Mouse (Mus musculus) neural tube, embryonic 11.5 days (tissue): ENCODE data around the gene Arhgdig. TPM values are rescaled to one million over a fixed set of nuclear protein-coding genes. Genes with fewer than 3 reads are reported as not detected.
"Not testable (repeated sequence)": the region's sequence is repeated elsewhere in the genome, so short reads cannot be mapped to it uniquely, and the experiment has no call there.

Experiments used
- ATAC-seq: fragments of 200-750 bp; cut with Nextera tagmentation; 2 replicates; pipeline ENCODE4 v1.8.0; 2017; ENCODE audit warnings: moderate number of reproducible peaks, mild to moderate bottlenecking, moderate TSS enrichment, moderate library complexity; ENCODE audit not compliant: insufficient read depth, low FRiP score, low TSS enrichment
- DNase-seq: peaks from one replicate; pipeline ENCODE4 v3.0.0-alpha.2; 2015; ENCODE audit warnings: low spot score
- H3K27ac ChIP-seq: fragments of 300-500 bp; sonication (generic); 2 replicates; pipeline ENCODE4 v1.5.1; 2014; ENCODE audit warnings: low read depth, mild to moderate bottlenecking, low read length
- H3K27me3 ChIP-seq: fragments of 300-500 bp; sonication (generic); 2 replicates; pipeline ENCODE4 v1.6.1; 2014; ENCODE audit warnings: mild to moderate bottlenecking, low read length, mixed read lengths; ENCODE audit not compliant: control insufficient read depth, insufficient read depth
- H3K36me3 ChIP-seq: fragments of 300-500 bp; sonication (generic); 2 replicates; pipeline ENCODE4 v1.6.1; 2014; ENCODE audit warnings: mild to moderate bottlenecking, low read length, moderate library complexity, mixed read lengths; ENCODE audit not compliant: control insufficient read depth, insufficient read depth
- H3K4me1 ChIP-seq: fragments of 300-500 bp; sonication (generic); 2 replicates; pipeline ENCODE4 v1.6.1; 2014; ENCODE audit warnings: low read length, mixed read lengths; ENCODE audit not compliant: control insufficient read depth, insufficient read depth
- H3K4me2 ChIP-seq: fragments of 300-500 bp; sonication (generic); 2 replicates; pipeline ENCODE4 v1.6.1; 2014; ENCODE audit warnings: low read depth, mild to moderate bottlenecking, moderate library complexity
- H3K4me3 ChIP-seq: fragments of 300-500 bp; sonication (generic); 2 replicates; pipeline ENCODE4 v1.5.1; 2014; ENCODE audit warnings: low read depth, low read length
- H3K9ac ChIP-seq: fragments of 300-500 bp; sonication (generic); 2 replicates; pipeline ENCODE4 v1.6.1; 2014; ENCODE audit warnings: mild to moderate bottlenecking, low read length
- H3K9me3 ChIP-seq: fragments of 300-500 bp; sonication (generic); 2 replicates; pipeline ENCODE4 v1.6.1; 2016; ENCODE audit warnings: low read length; ENCODE audit not compliant: control insufficient read depth
- WGBS: fragments of 180-500 bp; shearing (Covaris S2); extraction: QIAGEN DNeasy Blood & Tissue Kit; methylation state at CpG from one replicate; pipeline ENCODE4 v1.1.7; 2014; 5-methylcytosine and 5-hydroxymethylcytosine counted together
- polyA plus RNA-seq: library from polyadenylated mRNA; unstranded; fragments of >200 nt; fragmentation: Nextera tagmentation; extraction: Ambion mirVana; gene quantifications from 2 replicates; pipeline ENCODE4 v1.2.1, GENCODE M21; 2014

Arhgdig gene
- polyA plus RNA-seq, 1 experiment from 2014 or later, result 16.2 TPM

- peaks cover 52% of the 10 kb centered on the region for H3K27me3 ChIP-seq
- H3K4me3 ChIP-seq, result peak overlapping the region; percentile 42
- ATAC-seq (peak; percentile 45; the same call in 1 of the 2 replicates), DNase-seq (peak; percentile 55)
- H3K9me3 ChIP-seq, result no peaks in the 10 kb centered on the region
- H3K4me2 ChIP-seq, result peak overlapping the region; percentile 97
- 0 out of 2 replicates have a peak, but pooled peaks cover 3% of the 10 kb centered on the region for H3K4me1 ChIP-seq
- WGBS, result under 1% methylated on average over 57 of the region's 92 CpGs
- H3K9ac ChIP-seq, result peak overlapping the region; percentile 54
- no peak overlapping the region for H3K27ac ChIP-seq
- peaks cover 3% of the 10 kb centered on the region; the same call in 1 of the 2 replicates for H3K36me3 ChIP-seq
Observed at GRCm38 (mm10) chr17:26200831-26201705, 6.5 kb downstream of the Arhgdig start.

GRCm38 (mm10) chr17:26198892-26199291 is 8.7 kb downstream of the Arhgdig start, which contains the start of gene Pdia2:
Pdia2 (minus strand) TSS chr17:26199087.
- peaks cover 13% of the 10 kb centered on the region for H3K36me3 ChIP-seq
- H3K27me3 ChIP-seq, result peaks cover 43% of the 10 kb centered on the region
- H3K4me3 ChIP-seq, result no peak within 1 kb of the TSS
- H3K9me3 ChIP-seq, result no peaks in the 10 kb centered on the region
- no peak for ATAC-seq
- 0 out of 2 replicates have a peak, but pooled peaks cover 3% of the 10 kb centered on the region for H3K4me1 ChIP-seq
- no peak within 1 kb of the TSS for H3K9ac ChIP-seq
- H3K27ac ChIP-seq, result no peak within 1 kb of the TSS
- DNase-seq, result no peak
- no peak within 1 kb of the TSS for H3K4me2 ChIP-seq
- 77% methylated on average over 4 of the region's 4 CpGs for WGBS

DNA sequence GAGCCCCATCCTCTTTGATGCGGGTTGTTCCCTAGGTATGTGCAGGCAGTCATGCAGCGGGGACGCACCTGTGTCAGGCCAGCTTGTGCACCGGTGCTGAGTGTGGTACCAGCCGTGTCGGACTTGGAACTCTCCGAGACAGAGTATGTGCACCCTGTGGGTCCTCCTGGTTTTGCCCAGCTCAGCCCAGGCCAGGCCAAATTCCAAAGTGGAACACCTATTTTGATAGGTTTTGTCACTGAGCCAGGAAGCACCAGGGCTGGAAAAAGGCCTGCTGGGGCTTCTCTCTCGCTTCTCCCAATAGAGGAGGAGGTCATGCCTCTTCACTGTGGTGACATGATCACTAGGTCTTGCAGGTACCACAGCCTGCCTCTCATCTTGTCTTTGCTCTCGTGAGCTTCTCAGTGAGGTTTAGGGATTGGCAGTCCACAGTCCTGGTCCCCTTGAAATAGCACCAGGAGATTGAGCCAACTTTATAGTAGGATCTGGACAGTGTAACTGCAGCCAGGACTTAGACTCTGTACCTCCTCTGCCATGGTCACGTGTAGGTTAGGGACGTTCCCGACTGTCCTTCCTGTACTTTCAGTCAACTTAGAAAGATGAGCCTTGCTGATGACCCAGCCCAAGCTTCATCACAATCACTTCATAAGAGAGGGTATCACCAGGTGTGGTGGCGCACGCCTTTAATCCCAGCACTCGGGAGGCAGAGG is 14.9 kb downstream of the Arhgdig start:
- Histone ChIP-seq H3K36me3 (peaks cover 26% of the 10 kb centered on the region), H3K4me3 (no peak overlapping the region), H3K9me3 (no peaks in the 10 kb centered on the region), H3K4me1 (no peaks in the 10 kb centered on the region), H3K9ac (no peak overlapping the region), H3K4me2 (no peak overlapping the region), H3K27me3 (no peaks in the 10 kb centered on the region), H3K27ac (no peak overlapping the region)
- WGBS, result 99% methylated on average over 15 of the region's 15 CpGs
- ATAC-seq (no peak), DNase-seq (no peak)

DNA sequence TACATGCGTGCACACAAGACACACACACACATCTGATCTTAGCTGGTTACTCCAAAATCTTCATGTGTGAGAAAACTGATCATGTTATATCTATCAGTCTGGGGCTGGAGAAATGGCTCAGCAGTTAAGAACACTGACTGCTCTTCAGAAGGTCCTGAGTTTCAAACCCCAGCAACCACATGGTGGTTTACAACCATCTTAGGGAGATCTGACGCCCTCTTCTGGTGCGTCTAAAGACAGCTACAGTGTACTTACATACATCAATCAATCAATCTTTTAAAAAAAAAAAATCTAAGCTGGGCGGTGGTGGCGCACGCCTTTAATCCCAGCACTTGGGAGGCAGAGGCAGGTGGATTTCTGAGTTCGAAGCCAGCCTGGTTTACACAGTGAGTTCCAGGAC is 16.1 kb downstream of the Arhgdig start:
- 90% methylated on average over 7 of the region's 7 CpGs for WGBS
- not testable (repeated sequence) for H3K9ac ChIP-seq

GRCm38 (mm10) chr17:26188091-26188805 is 19.3 kb downstream of the Arhgdig start:
- H3K4me3 ChIP-seq, result no peak overlapping the region
- peaks cover 20% of the 10 kb centered on the region for H3K36me3 ChIP-seq
- 93% methylated on average over 11 of the region's 11 CpGs for WGBS
- H3K27ac ChIP-seq, result no peak overlapping the region
- H3K27me3 ChIP-seq, result no peaks in the 10 kb centered on the region
- DNase-seq (no peak), ATAC-seq (no peak)
- no peak overlapping the region for H3K9ac ChIP-seq
- H3K4me2 ChIP-seq, result no peak overlapping the region
- no peaks in the 10 kb centered on the region for H3K9me3 ChIP-seq
- no peaks in the 10 kb centered on the region for H3K4me1 ChIP-seq

More for the DNA sequence above, 16.1 kb downstream of the Arhgdig start:
- DNase-seq, H3K4me1 ChIP-seq, H3K27me3 ChIP-seq, H3K4me3 ChIP-seq, H3K9me3 ChIP-seq, ATAC-seq, H3K27ac ChIP-seq, H3K4me2 ChIP-seq: not testable (repeated sequence)
- H3K36me3 ChIP-seq, result peaks cover 28% of the 10 kb centered on the region

GRCm38 (mm10) chr17:26187592-26187991 is 20.0 kb downstream of the Arhgdig start:
- Histone ChIP-seq H3K9me3 (no peaks in the 10 kb centered on the region), H3K4me2 (no peak overlapping the region), H3K4me1 (no peaks in the 10 kb centered on the region), H3K4me3 (no peak overlapping the region), H3K27ac (no peak overlapping the region), H3K9ac (no peak overlapping the region), H3K36me3 (peaks cover 20% of the 10 kb centered on the region), H3K27me3 (no peaks in the 10 kb centered on the region)
- WGBS, result 94% methylated on average over 5 of the region's 5 CpGs
- DNase-seq (no peak), ATAC-seq (no peak)

DNA sequence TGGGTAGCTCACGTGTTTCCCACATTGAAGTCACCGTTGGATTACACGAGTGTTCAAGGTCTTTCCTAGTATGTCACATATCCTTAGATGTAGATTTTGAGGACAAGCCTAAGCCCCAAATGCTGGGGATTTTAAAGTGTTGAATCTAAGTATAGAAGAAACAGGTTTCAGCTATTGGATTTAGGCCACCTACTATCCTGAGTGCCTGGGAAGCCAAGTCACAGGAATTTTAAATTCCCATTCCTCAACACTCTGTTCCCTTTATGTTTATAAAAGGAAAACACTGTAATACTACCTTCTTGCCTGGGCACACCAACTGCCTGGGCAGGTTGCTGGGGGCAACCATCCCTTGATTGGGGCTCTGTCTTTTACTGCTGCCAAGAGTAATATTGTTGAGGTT is 26.4 kb downstream of the Arhgdig start:
- H3K27ac ChIP-seq, result no peak overlapping the region
- H3K4me1 ChIP-seq, result no peaks in the 10 kb centered on the region
- ATAC-seq, result no peak
- DNase-seq, result no peak
- H3K9me3 ChIP-seq, result no peaks in the 10 kb centered on the region
- no peak overlapping the region for H3K9ac ChIP-seq
- no peak overlapping the region for H3K4me2 ChIP-seq
- no peaks in the 10 kb centered on the region for H3K27me3 ChIP-seq
- H3K4me3 ChIP-seq, result no peak overlapping the region
- WGBS, result 98% methylated on average over 3 of the region's 3 CpGs
- peaks cover 10% of the 10 kb centered on the region for H3K36me3 ChIP-seq

DNA sequence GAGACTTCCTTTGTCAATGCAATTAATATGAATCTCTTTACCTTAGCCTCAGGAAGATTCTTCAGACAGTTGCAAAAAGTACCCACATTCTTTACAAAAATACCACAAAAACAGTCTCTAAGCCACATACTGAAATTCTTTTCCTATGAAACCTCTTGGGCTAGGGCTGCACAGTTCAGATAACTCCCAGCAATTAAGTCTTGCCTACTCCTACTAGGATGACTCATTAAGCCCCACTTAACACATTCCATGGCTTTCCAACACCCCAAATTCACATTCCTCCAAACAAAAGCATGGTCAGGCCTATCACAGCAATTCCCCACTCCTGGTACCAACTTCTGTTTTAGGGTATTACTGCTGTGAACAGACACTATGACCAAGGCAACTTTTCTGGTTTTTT is 29.0 kb downstream of the Arhgdig start:
- peaks cover 7% of the 10 kb centered on the region for H3K36me3 ChIP-seq

More for the DNA sequence above, 29.0 kb downstream of the Arhgdig start:
- no peaks in the 10 kb centered on the region for H3K27me3 ChIP-seq
- H3K4me2 ChIP-seq, result no peak overlapping the region
- no peaks in the 10 kb centered on the region for H3K4me1 ChIP-seq
- no peak overlapping the region for H3K9ac ChIP-seq
- no peak overlapping the region for H3K4me3 ChIP-seq
- H3K27ac ChIP-seq, result no peak overlapping the region
- no peak for DNase-seq
- ATAC-seq, result no peak
- no peaks in the 10 kb centered on the region for H3K9me3 ChIP-seq
